ENCODE assay signal across 15 mouse cellular contexts in the genomic region with DNA sequence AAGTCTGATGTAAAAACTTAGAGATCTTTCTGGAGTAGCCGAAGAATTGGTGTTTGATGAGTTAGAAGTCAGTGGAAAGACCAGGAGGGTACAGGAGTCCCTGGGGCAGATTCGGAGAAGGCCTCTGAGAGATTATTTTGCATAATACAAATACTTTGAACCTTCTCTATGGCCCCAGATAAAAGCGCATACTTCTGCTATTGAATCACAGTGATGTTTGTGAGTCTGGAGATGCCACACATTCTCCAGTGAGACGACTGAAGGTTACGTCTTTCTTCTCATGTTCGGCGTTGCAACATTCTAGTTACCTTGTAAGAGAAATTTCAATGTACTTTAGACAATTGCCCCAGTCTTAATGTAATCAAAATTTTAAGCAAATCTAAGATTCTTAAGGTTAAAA.
"Had no signal": no experiment of that assay in that cellular context is flagged by ENCODE, and none has a peak within 500 bp of the region (broad histone marks: within the 10 kb centered on the region; RNA-seq: fewer than 3 reads in every experiment).

No protein-coding gene starts in this region.

- H3K36me3 ChIP-seq: limb, embryonic 15.5 days; liver, embryonic 12.5 days; midbrain, embryonic 10.5 days; neural tube, embryonic 13.5 days had no signal

- H3K27me3 ChIP-seq: limb, embryonic 15.5 days; liver, embryonic 12.5 days; neural tube, embryonic 13.5 days had no signal

- H3K9ac ChIP-seq: limb, embryonic 15.5 days; liver, embryonic 12.5 days; lung, embryonic 14.5 days; neural tube, embryonic 13.5 days had no signal

- ATAC-seq: liver, embryonic 12.5 days; midbrain, embryonic 16.5 days had no signal

- H3K4me3 ChIP-seq: limb, embryonic 15.5 days; liver, embryonic 12.5 days; midbrain, embryonic 10.5 days; neural tube, embryonic 13.5 days had no signal

- DNase-seq: kidney, postnatal 25 days; layer of hippocampus, postnatal 36 days; lung, embryonic 14.5 days; lung, postnatal 10 days; lung, postnatal 4 days; retina, postnatal 1 day; right cerebral cortex, postnatal 4 days; spleen, adult 18-20 months; thymus, adult 18-20 months; thymus, postnatal 14 days had no signal

- H3K4me1 ChIP-seq: limb, embryonic 15.5 days; liver, embryonic 12.5 days; midbrain, embryonic 10.5 days; neural tube, embryonic 13.5 days had no signal

- H3K9me3 ChIP-seq: limb, embryonic 15.5 days; liver, embryonic 12.5 days; midbrain, embryonic 10.5 days; neural tube, embryonic 13.5 days had no signal

- H3K4me2 ChIP-seq: limb, embryonic 15.5 days; liver, embryonic 12.5 days; lung, embryonic 14.5 days; neural tube, embryonic 13.5 days had no signal

- H3K27ac ChIP-seq: limb, embryonic 15.5 days; liver, embryonic 12.5 days; midbrain, embryonic 10.5 days; neural tube, embryonic 13.5 days had no signal
